Mouse (Mus musculus) stomach, postnatal 0 days (tissue): ENCODE measurements at regions not wholly inside any gene's neighbourhood (a gene's known extent, or its start where the extent isn't known, plus 50 kb on each side); places are given as distances from the start of the nearest gene placed in this dataset.

Experiments
- CTCF ChIP-seq: IDR thresholded peaks from 2 replicates; pipeline ENCODE4 v1.5.1; 2016; ENCODE audit warnings: antibody characterized with exemption, low read depth, mild to moderate bottlenecking, moderate library complexity
- EP300 ChIP-seq: optimal IDR thresholded peaks from 2 replicates; pipeline ENCODE3; 2016; ENCODE audit warnings: antibody characterized with exemption

DNA sequence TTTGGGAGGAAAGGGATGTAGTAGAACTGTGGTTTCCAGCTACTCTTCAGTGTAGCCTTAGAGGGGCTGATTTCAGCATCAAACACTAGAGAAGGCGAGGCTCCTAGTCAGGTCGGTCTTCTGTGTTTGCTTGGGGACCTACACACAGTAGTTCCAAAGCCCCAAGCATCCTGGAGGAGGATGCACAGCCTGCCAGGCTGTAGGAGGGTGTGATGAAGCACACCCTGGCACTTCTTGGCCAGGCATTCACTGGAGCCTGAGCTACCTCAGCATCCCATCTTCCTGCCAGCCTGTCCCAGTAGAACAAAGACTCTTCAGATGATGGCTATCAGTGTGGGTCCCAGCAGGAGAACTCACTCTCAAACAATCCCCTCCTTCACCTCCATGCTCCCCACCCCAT, 233.4 kb upstream of the Tbx18 start:
- TF ChIP-seq EP300 (no peak), CTCF (no peak)
